Mouse (Mus musculus): Measurements from ENCODE around the gene Crb3.

GRCm38 (mm10) chr17:57032854-57033253, 26.1 kb upstream of the Crb3 start:
- TF ChIP-seq CTCF (IDR thresholded peaks at IDR 0.05; ENCODE audit: low read depth) (no peak), EP300 (optimal IDR thresholded peaks at IDR 0.05) (no peak)
